Mouse (Mus musculus) liver, embryonic 14.5 days (tissue): Measurements from ENCODE around the gene Gm21969.

Source experiments
- CTCF ChIP-seq: IDR thresholded peaks from 2 replicates; pipeline ENCODE4 v1.5.1; 2016; ENCODE audit warnings: antibody characterized with exemption, low read depth, control low read depth
- EP300 ChIP-seq: IDR thresholded peaks from 2 replicates; pipeline ENCODE4 v1.6.1; 2016; ENCODE audit warnings: antibody characterized with exemption, low read depth

DNA sequence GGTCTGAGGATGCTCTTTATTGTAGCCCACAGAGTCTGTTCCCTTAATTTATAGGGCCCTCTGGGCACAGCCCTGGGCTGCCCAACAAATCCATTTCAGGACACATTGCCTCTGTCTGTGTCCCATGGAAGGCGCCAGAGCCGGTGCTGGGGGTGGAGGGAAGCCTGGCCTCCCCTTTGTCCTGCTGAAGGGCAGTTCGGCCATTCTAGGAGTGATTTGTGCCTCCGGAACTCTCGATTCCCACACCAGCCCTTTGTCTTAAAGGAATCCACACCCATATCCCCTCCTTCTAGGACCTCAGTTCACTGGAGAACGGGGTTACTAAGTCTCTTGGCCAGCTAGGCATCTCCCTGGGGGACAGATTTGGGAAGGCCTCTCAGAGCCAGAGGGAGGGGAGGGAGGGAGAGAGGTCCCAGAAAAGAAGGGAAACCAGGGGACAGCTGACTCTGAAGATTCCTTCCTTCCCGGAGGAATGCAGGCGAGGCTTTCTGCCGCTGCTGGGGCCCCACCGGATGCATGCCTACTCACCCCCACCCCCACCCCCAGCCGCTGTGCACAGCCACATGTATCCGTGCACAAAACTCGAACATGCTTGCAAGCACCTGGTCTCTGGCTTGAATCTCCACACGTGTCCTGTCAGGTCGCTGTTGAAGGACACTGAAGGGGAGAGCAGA lies 22.2 kb upstream of the Gm21969 start:
- no peak for TF ChIP-seq CTCF
- TF ChIP-seq EP300: no peak
